Mouse (Mus musculus): Measurements from ENCODE around the gene Mrps6. TPM values are rescaled to one million over a fixed set of nuclear protein-coding genes. Genes with fewer than 3 reads are reported as not detected.

Gene Mrps6
- polyA plus RNA-seq, 1 experiment from 2014 or later, result 61.2 TPM

DNA sequence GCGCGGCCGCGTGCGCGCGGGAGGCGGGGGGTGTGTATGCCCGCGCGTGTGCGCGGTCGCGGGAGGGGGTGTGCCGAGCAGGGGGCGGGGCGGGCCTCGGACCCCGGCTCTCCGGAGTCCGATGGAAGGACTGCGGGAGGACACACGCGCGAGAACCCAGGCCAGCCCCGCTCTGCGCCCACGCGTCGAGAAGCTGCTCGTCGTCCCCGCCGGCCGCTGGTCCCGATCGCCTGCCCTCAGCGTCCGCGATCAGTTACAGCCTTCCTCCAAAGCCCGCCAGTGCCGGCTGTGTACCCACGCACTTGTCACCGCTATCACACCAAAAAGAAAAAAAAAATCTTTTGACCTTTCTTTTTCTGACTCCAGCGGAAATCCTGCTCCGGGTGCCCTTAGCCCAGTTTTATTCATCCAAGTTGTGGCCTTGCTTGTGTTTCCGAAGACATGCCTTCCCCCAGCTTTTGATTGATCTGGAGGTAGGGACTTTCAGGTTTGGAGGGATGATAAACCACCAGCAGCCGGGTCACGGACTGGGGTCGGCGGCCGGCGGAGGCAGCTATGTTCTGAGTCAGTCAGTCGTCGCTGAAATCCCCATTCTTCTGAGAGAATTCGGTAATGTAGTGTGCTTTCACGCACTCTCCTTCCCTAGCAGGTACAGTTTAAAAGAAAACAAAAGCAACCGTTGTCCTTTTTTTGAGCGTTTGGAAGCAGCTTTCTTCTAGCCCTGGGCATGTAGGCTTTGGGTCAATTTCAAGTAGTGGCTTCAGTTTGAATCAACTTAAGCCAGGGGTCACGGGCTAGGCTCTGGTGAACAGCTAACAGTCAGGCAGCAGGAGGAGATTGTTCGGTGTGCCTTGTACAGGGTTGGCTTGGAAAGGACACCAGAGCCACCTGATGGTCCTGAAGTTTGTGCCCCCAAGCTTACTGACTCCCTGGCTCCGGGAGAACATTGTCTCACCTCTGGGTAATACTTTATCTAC, 862 bp downstream of the Mrps6 start:
- H3K9me3 ChIP-seq (ENCODE audit: control insufficient read depth, low read length), result peaks cover 7% of the 10 kb centered on the region
- peak; percentile 41 for ATAC-seq (ENCODE audit: low read depth)
- WGBS, result 4% methylated on average over 47 of the region's 63 CpGs
- no peak overlapping the region for H3K27ac ChIP-seq (ENCODE audit: low read length)
- peak overlapping the region; percentile 79 for H3K9ac ChIP-seq (ENCODE audit: low read length)
- H3K4me2 ChIP-seq (ENCODE audit: low read depth, low read length), result peak overlapping the region; percentile 97
- H3K4me1 ChIP-seq (replicated peaks; ENCODE audit: control insufficient read depth, insufficient read depth, low read length), result peaks cover 5% of the 10 kb centered on the region; the same call in 1 of the 2 replicates
- peak overlapping the region; percentile 89 for H3K4me3 ChIP-seq (ENCODE audit: low read length)
- peaks cover 3% of the 10 kb centered on the region; the same call in 1 of the 2 replicates for H3K27me3 ChIP-seq (ENCODE audit: control insufficient read depth, insufficient read depth, low read depth, low read length)
- H3K36me3 ChIP-seq (ENCODE audit: control insufficient read depth, insufficient read depth, low read length), result no peaks in the 10 kb centered on the region

DNA sequence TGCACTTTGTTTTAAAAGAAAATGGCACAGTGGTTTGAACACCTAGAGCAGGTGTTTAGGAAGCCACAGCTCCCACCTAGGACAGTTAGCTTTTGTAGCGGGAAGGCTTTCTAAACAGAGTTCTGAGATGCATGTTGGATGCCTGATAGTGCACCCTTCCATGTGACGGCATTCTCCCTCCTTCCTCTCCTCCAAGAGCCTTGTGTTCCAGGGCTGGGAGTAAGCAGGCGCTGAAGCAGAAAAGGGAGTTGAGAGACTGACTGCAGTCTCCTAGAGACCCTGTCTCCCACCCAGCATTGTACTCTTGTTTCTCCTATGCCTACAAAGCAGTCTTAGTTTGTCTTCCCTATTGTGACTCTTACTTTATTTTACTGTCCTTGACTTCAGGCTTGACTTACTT, 2.1 kb downstream of the Mrps6 start:
- Histone ChIP-seq H3K27ac (ENCODE audit: low read length) (no peak overlapping the region), H3K4me1 (replicated peaks; ENCODE audit: control insufficient read depth, insufficient read depth, low read length) (peaks cover 5% of the 10 kb centered on the region; the same call in 1 of the 2 replicates), H3K9ac (ENCODE audit: low read length) (no peak overlapping the region), H3K27me3 (ENCODE audit: control insufficient read depth, insufficient read depth, low read depth, low read length) (peaks cover 3% of the 10 kb centered on the region; the same call in 1 of the 2 replicates), H3K9me3 (ENCODE audit: control insufficient read depth, low read length) (no peaks in the 10 kb centered on the region), H3K4me3 (ENCODE audit: low read length) (no peak overlapping the region), H3K4me2 (ENCODE audit: low read depth, low read length) (no peak overlapping the region), H3K36me3 (ENCODE audit: control insufficient read depth, insufficient read depth, low read length) (no peaks in the 10 kb centered on the region)
- 82% methylated on average over 3 of the region's 3 CpGs for WGBS
- ATAC-seq (ENCODE audit: low read depth), result no peak

DNA sequence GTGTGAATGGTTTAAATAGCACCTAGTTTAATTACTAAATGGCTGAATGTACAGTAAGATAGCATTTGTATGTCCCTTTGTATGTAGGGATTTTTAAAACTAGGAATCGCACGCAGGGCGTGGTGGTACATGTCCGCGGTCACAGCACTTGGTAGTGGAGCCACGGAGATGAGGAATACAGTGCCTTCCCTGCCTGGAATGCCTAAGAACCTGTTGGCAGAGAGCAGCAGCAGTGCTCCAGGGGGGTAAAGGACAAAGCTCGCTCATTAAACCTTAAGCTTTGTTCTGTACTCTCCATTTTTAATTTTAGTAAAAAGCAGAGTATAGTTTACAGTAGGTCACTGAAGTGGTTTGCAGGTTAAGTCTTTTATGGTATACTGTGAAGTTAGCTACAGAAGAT, 3.5 kb downstream of the Mrps6 start:
- Histone ChIP-seq H3K4me2 (ENCODE audit: low read depth, low read length) (no peak overlapping the region), H3K9ac (ENCODE audit: low read length) (no peak overlapping the region), H3K27ac (ENCODE audit: low read length) (no peak overlapping the region), H3K36me3 (ENCODE audit: control insufficient read depth, insufficient read depth, low read length) (no peaks in the 10 kb centered on the region), H3K4me1 (replicated peaks; ENCODE audit: control insufficient read depth, insufficient read depth, low read length) (peaks cover 5% of the 10 kb centered on the region; the same call in 1 of the 2 replicates), H3K27me3 (ENCODE audit: control insufficient read depth, insufficient read depth, low read depth, low read length) (no peaks in the 10 kb centered on the region), H3K9me3 (ENCODE audit: control insufficient read depth, low read length) (no peaks in the 10 kb centered on the region), H3K4me3 (ENCODE audit: low read length) (no peak overlapping the region)
- WGBS, result 97% methylated on average over 7 of the region's 7 CpGs
- no peak for ATAC-seq (ENCODE audit: low read depth)

DNA sequence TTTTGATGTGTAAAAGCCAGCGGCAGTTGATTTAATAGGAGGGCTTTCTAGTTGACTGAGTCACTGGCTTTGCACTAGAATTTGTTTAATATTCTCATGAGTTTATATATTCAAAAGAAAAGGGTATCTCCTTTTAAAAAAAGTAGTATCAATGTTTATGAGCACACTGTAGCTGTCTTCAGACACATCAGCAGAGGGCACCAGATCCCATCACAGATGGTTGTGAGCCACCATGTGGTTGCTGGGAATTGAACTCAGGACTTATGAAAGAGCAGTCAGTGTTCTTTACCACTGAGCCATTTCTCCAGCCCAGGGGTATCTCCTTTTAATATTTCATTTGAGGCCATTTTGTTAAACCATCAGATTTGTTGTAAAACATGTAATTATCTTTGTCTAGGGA, 4.8 kb downstream of the Mrps6 start:
- Histone ChIP-seq H3K4me2 (ENCODE audit: low read depth, low read length) (no peak overlapping the region), H3K4me1 (replicated peaks; ENCODE audit: control insufficient read depth, insufficient read depth, low read length) (peaks cover 3% of the 10 kb centered on the region; the same call in 1 of the 2 replicates), H3K9ac (ENCODE audit: low read length) (no peak overlapping the region), H3K27ac (ENCODE audit: low read length) (no peak overlapping the region), H3K4me3 (ENCODE audit: low read length) (no peak overlapping the region), H3K36me3 (ENCODE audit: control insufficient read depth, insufficient read depth, low read length) (no peaks in the 10 kb centered on the region), H3K9me3 (ENCODE audit: control insufficient read depth, low read length) (no peaks in the 10 kb centered on the region), H3K27me3 (ENCODE audit: control insufficient read depth, insufficient read depth, low read depth, low read length) (no peaks in the 10 kb centered on the region)
- no peak for ATAC-seq (ENCODE audit: low read depth)
- 97% methylated on average over 1 of the region's 1 CpGs for WGBS

DNA sequence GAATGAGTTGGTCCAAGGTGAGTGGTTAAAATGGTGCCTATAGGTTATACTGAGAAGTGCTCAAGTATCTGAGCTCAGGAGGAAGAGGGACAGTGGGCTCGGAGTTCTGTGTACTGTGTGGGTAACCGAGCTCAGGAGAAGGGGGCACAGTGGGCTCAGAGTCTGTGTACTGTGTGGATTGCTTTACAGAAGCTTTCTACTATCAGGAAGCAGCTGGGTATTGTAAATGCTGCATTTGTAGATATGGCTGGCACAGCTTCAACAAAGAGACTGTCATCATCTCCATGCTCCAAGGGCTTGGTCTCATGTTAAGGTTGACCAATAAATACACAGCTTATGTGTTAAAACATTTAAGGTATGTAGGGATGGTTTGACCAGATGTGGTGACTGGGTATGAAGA, 6.7 kb downstream of the Mrps6 start:
- no peak overlapping the region for H3K27ac ChIP-seq (ENCODE audit: low read length)
- H3K36me3 ChIP-seq (ENCODE audit: control insufficient read depth, insufficient read depth, low read length), result no peaks in the 10 kb centered on the region
- WGBS, result 80% methylated on average over 2 of the region's 2 CpGs
- H3K27me3 ChIP-seq (ENCODE audit: control insufficient read depth, insufficient read depth, low read depth, low read length), result no peaks in the 10 kb centered on the region
- H3K4me3 ChIP-seq (ENCODE audit: low read length), result no peak overlapping the region
- H3K9ac ChIP-seq (ENCODE audit: low read length), result no peak overlapping the region
- no peak for ATAC-seq (ENCODE audit: low read depth)
- no peak overlapping the region for H3K4me2 ChIP-seq (ENCODE audit: low read depth, low read length)
- H3K4me1 ChIP-seq (replicated peaks; ENCODE audit: control insufficient read depth, insufficient read depth, low read length), result no peaks in the 10 kb centered on the region
- no peaks in the 10 kb centered on the region for H3K9me3 ChIP-seq (ENCODE audit: control insufficient read depth, low read length)

DNA sequence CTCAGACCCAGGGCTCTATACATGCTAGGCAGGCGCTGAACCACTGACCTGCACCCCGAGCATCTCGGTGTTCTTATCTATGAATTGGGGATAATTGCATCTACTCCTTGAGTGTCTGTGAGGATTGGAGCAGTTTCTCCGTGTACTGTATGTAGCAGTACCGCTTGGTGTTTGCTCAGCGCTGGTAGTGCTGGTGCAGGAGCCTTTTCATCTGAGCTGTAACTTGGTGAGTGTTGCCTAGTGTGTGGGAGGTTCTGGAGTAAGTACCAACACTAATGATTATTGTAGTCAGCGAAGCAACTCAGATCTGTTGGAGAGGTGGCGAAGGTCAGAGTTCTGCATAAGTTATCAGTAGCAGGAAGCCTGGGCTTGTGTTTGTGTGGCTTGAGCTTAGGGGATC, 12.3 kb downstream of the Mrps6 start:
- H3K4me2 ChIP-seq (ENCODE audit: low read depth, low read length), result no peak overlapping the region
- H3K9ac ChIP-seq (ENCODE audit: low read length), result no peak overlapping the region
- H3K27me3 ChIP-seq (ENCODE audit: control insufficient read depth, insufficient read depth, low read depth, low read length), result no peaks in the 10 kb centered on the region
- H3K4me1 ChIP-seq (replicated peaks; ENCODE audit: control insufficient read depth, insufficient read depth, low read length), result no peaks in the 10 kb centered on the region
- no peaks in the 10 kb centered on the region; the same call in 1 of the 2 replicates for H3K36me3 ChIP-seq (ENCODE audit: control insufficient read depth, insufficient read depth, low read length)
- H3K4me3 ChIP-seq (ENCODE audit: low read length), result no peak overlapping the region
- no peaks in the 10 kb centered on the region for H3K9me3 ChIP-seq (ENCODE audit: control insufficient read depth, low read length)
- WGBS, result 78% methylated on average over 8 of the region's 8 CpGs
- ATAC-seq (ENCODE audit: low read depth), result no peak
- no peak overlapping the region for H3K27ac ChIP-seq (ENCODE audit: low read length)

DNA sequence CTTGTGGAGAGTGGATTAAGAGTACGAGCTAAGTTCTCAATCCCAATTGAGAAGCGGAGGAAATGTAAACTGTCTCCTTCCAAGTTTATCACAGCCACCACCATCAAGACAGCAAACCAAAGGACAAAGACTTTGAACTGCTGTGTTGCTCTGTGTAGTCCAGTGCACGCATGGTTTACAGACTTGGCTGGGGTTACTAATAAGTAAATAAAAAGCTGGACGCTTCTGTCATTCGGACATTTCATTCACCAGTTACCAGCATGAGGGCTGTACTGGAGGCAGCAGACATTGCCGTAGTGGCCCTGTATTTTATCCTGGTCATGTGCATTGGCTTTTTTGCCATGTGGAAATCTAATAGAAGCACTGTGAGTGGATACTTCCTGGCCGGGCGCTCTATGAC, 18.7 kb downstream of the Mrps6 start:
- no peaks in the 10 kb centered on the region for H3K36me3 ChIP-seq (ENCODE audit: control insufficient read depth, insufficient read depth, low read length)
- no peak overlapping the region for H3K27ac ChIP-seq (ENCODE audit: low read length)
- ATAC-seq (ENCODE audit: low read depth), result no peak
- no peak overlapping the region for H3K9ac ChIP-seq (ENCODE audit: low read length)
- H3K4me1 ChIP-seq (replicated peaks; ENCODE audit: control insufficient read depth, insufficient read depth, low read length), result no peaks in the 10 kb centered on the region
- no peak overlapping the region for H3K4me3 ChIP-seq (ENCODE audit: low read length)
- WGBS, result 80% methylated on average over 8 of the region's 8 CpGs
- H3K4me2 ChIP-seq (ENCODE audit: low read depth, low read length), result no peak overlapping the region
- H3K9me3 ChIP-seq (ENCODE audit: control insufficient read depth, low read length), result no peaks in the 10 kb centered on the region
- H3K27me3 ChIP-seq (ENCODE audit: control insufficient read depth, insufficient read depth, low read depth, low read length), result no peaks in the 10 kb centered on the region

DNA sequence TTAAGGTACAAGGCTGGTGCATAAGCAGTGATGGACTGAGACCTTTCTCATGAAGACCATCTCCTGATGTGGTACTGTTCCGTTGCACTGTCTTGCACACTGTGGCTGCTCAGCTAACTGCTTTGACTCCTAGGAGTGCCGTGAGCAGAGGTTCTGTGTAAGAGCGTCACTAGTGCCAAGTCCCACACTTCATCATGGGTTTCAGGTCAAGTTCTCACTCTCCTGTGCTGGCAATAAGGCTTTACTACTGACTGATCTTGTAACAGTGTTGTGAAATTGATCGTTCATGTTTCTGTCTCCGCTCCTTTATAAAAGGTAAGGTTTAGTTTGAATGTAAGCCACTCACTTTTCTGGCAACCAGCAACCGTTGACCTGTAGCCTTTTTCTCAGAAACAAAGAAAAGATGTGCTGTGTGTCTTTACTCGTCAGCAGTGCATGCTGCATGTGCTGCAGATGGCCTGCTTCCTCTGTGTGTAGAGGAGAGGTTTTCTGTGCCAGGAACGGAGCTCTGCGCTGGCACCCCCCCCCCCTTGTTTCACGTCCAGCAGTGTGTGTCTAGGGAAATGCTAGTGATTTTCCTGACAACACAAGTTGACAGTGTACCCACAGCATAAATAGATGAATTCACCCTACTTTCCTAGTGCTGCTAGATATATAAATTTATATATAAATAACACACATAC, 25.8 kb downstream of the Mrps6 start:
- no peaks in the 10 kb centered on the region for H3K9me3 ChIP-seq (ENCODE audit: control insufficient read depth, low read length)
- H3K36me3 ChIP-seq (ENCODE audit: control insufficient read depth, insufficient read depth, low read length), result no peaks in the 10 kb centered on the region
- 74% methylated on average over 10 of the region's 10 CpGs for WGBS
- no peak overlapping the region for H3K4me2 ChIP-seq (ENCODE audit: low read depth, low read length)
- ATAC-seq (ENCODE audit: low read depth), result no peak
- H3K4me1 ChIP-seq (replicated peaks; ENCODE audit: control insufficient read depth, insufficient read depth, low read length), result no peaks in the 10 kb centered on the region
- no peak overlapping the region for H3K4me3 ChIP-seq (ENCODE audit: low read length)
- H3K27ac ChIP-seq (ENCODE audit: low read length), result no peak overlapping the region
- H3K9ac ChIP-seq (ENCODE audit: low read length), result no peak overlapping the region
- H3K27me3 ChIP-seq (ENCODE audit: control insufficient read depth, insufficient read depth, low read depth, low read length), result no peaks in the 10 kb centered on the region

DNA sequence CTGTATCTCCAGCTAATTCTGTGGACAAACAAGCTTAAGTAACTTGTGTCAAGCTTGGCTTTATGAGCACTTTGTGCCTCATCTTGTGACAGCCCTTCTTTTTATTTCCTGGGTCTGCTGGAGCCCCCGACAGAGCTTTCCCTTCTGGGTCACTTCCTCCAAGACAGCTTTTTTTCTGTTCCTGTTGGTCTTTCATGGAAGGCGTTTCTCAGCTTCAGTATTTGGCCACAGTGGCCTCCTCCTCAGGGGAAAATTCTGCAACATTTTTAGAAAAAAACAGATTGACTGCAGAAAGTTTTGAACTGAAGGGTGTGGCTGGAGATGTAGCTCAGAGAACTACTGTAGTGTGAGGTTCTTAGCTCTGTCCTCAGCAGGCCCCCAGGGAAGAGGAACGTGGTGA, 31.2 kb downstream of the Mrps6 start:
- H3K4me1 ChIP-seq (replicated peaks; ENCODE audit: control insufficient read depth, insufficient read depth, low read length), result no peaks in the 10 kb centered on the region
- no peaks in the 10 kb centered on the region for H3K36me3 ChIP-seq (ENCODE audit: control insufficient read depth, insufficient read depth, low read length)
- no peaks in the 10 kb centered on the region for H3K27me3 ChIP-seq (ENCODE audit: control insufficient read depth, insufficient read depth, low read depth, low read length)
- H3K27ac ChIP-seq (ENCODE audit: low read length), result no peak overlapping the region
- ATAC-seq (ENCODE audit: low read depth), result no peak
- WGBS, result 65% methylated on average over 3 of the region's 3 CpGs
- no peak overlapping the region for H3K9ac ChIP-seq (ENCODE audit: low read length)
- H3K4me3 ChIP-seq (ENCODE audit: low read length), result no peak overlapping the region
- no peaks in the 10 kb centered on the region for H3K9me3 ChIP-seq (ENCODE audit: control insufficient read depth, low read length)
- no peak overlapping the region for H3K4me2 ChIP-seq (ENCODE audit: low read depth, low read length)
